Mouse (Mus musculus) neural tube, embryonic 13.5 days (tissue): ENCODE results near the gene Rbfox3. TPM values are rescaled to one million over a fixed set of nuclear protein-coding genes. Genes with fewer than 3 reads are reported as not detected.

ENCODE experiments used
- ATAC-seq: fragments of 200-750 bp; cut with Nextera tagmentation; 2 replicates; pipeline ENCODE4 v1.8.0; 2017; ENCODE audit warnings: low read depth, mild to moderate bottlenecking, moderate TSS enrichment, moderate library complexity
- H3K27ac ChIP-seq: fragments of 300-500 bp; sonication (generic); replicated peaks from 2 replicates; pipeline ENCODE4 v1.5.1; 2015; ENCODE audit warnings: moderate library complexity, mild to moderate bottlenecking, inconsistent platforms
- H3K27me3 ChIP-seq: fragments of 300-500 bp; sonication (generic); 2 replicates; pipeline ENCODE4 v1.6.1; 2015; ENCODE audit warnings: mild to moderate bottlenecking, inconsistent platforms
- H3K36me3 ChIP-seq: fragments of 300-500 bp; sonication (generic); 2 replicates; pipeline ENCODE4 v1.6.1; 2015; ENCODE audit warnings: mild to moderate bottlenecking, inconsistent platforms
- H3K4me1 ChIP-seq: fragments of 300-500 bp; sonication (generic); replicated peaks from 2 replicates; pipeline ENCODE4 v1.6.1; 2015; ENCODE audit warnings: inconsistent platforms
- H3K4me2 ChIP-seq: fragments of 300-500 bp; sonication (generic); 2 replicates; pipeline ENCODE4 v1.6.1; 2015; ENCODE audit warnings: inconsistent platforms, mild to moderate bottlenecking, moderate library complexity
- H3K4me3 ChIP-seq: fragments of 300-500 bp; sonication (generic); 2 replicates; pipeline ENCODE4 v1.5.1; 2015; ENCODE audit warnings: mild to moderate bottlenecking, inconsistent platforms
- H3K9ac ChIP-seq: fragments of 300-500 bp; sonication (generic); 2 replicates; pipeline ENCODE4 v1.6.1; 2015; ENCODE audit warnings: moderate library complexity, mild to moderate bottlenecking, inconsistent platforms
- H3K9me3 ChIP-seq: fragments of 300-500 bp; sonication (generic); 2 replicates; pipeline ENCODE4 v1.6.1; 2016; ENCODE audit warnings: inconsistent platforms
- WGBS: fragments of 180-500 bp; shearing (Covaris S2); methylation state at CpG from one replicate; pipeline ENCODE4 v1.1.7; 2015; 5-methylcytosine and 5-hydroxymethylcytosine counted together
- polyA plus RNA-seq: library from polyadenylated mRNA; unstranded; fragments of >200 nt; fragmentation: Nextera tagmentation; extraction: Ambion mirVana; gene quantifications from 2 replicates; pipeline ENCODE4 v1.2.1, GENCODE M21; 2015

Gene Rbfox3
- polyA plus RNA-seq, 1 experiment from 2014 or later, result 71.2 TPM

GRCm38 (mm10) chr11:118502990-118503389, 408.4 kb downstream of the Rbfox3 start:
- WGBS, result 64% methylated on average over 6 of the region's 6 CpGs

GRCm38 (mm10) chr11:118496066-118496689, 415.2 kb downstream of the Rbfox3 start:
- Histone ChIP-seq H3K36me3 (peaks cover 25% of the 10 kb centered on the region), H3K4me3 (no peak overlapping the region), H3K4me2 (no peak overlapping the region), H3K9me3 (no peaks in the 10 kb centered on the region), H3K27me3 (no peaks in the 10 kb centered on the region), H3K4me1 (peaks cover 38% of the 10 kb centered on the region), H3K9ac (no peak overlapping the region), H3K27ac (no peak overlapping the region)
- WGBS, result 37% methylated on average over 20 of the region's 20 CpGs
- ATAC-seq, result no peak

More at GRCm38 (mm10) chr11:118502990-118503389, 408.4 kb downstream of the Rbfox3 start:
- no peak overlapping the region for H3K4me2 ChIP-seq
- ATAC-seq, result no peak
- peaks cover 35% of the 10 kb centered on the region for H3K36me3 ChIP-seq
- 0 out of 2 replicates have a peak overlapping the region, but pooled peaks have one; percentile 34 for H3K9ac ChIP-seq
- H3K4me3 ChIP-seq, result no peak overlapping the region
- H3K4me1 ChIP-seq, result peaks cover 17% of the 10 kb centered on the region
- H3K9me3 ChIP-seq, result no peaks in the 10 kb centered on the region
- H3K27me3 ChIP-seq, result peaks cover 14% of the 10 kb centered on the region
- no peak overlapping the region for H3K27ac ChIP-seq

GRCm38 (mm10) chr11:118495065-118495464, 416.3 kb downstream of the Rbfox3 start:
- H3K4me2 ChIP-seq, result no peak overlapping the region
- H3K9me3 ChIP-seq, result no peaks in the 10 kb centered on the region
- WGBS, result 59% methylated on average over 5 of the region's 5 CpGs
- peaks cover 19% of the 10 kb centered on the region for H3K36me3 ChIP-seq
- ATAC-seq, result no peak
- no peak overlapping the region for H3K27ac ChIP-seq
- peaks cover 48% of the 10 kb centered on the region for H3K4me1 ChIP-seq
- no peak overlapping the region for H3K9ac ChIP-seq
- H3K4me3 ChIP-seq, result no peak overlapping the region
- H3K27me3 ChIP-seq, result no peaks in the 10 kb centered on the region

DNA sequence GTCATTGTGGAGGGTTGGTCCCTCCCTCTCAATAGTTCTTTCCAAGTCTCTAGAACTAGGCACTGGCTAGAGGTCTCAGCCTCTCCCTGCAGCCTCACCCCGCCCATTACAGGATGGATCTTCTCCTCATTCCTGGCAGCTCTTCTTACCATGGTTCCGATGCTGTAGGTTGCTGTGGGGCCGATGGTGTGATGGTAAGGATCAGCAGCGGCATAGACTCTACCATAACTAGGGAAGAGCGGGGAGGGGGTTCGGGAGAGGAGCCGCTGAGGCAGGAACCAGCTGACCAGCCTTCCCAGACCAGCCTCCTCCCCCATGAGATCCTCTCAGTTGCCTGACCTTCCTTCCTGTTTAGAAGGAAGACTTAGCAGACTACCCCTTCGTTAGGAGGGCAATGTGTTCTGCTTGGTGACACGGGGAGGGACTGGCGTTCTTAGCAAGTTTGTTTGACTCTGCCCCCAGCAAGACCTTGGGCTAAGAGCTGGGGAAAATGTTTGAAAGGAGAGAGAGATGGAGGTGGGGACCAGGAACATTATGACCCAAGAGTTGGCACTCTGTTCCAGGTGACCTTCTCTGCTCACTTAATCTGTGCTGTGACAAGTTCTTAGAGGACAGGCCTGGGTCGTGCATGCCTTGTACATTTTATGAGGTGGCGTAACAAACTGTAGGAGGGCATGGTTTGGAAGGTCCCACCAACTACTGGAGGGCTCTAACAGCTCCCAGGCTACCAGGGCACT, 417.2 kb downstream of the Rbfox3 start:
- no peak overlapping the region for H3K9ac ChIP-seq
- H3K4me2 ChIP-seq, result no peak overlapping the region
- no peak overlapping the region for H3K4me3 ChIP-seq
- H3K27ac ChIP-seq, result 0 out of 2 replicates have a peak overlapping the region, but pooled peaks have one; percentile 79
- ATAC-seq, result no peak
- peaks cover 57% of the 10 kb centered on the region for H3K4me1 ChIP-seq
- H3K36me3 ChIP-seq, result peaks cover 12% of the 10 kb centered on the region
- 84% methylated on average over 12 of the region's 12 CpGs for WGBS
- H3K27me3 ChIP-seq, result no peaks in the 10 kb centered on the region
- H3K9me3 ChIP-seq, result no peaks in the 10 kb centered on the region

DNA sequence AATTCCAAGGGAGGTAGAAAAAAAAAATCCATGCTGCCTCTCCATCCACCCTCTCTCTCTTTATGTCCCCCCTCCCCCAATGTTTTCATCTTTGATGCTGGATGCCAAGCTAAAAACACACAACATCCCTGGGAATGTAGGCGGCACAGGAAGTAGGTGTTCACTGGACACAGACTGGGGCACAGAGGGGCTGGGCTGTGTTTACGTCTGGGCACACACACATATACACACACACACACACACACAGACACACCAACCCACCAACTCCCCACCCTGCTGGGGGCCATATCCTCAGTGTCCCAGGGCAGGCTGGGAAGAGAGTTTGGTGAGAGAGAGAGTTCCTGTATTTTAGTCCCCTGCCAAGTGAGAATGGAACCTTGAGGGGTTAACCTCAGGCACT, 417.9 kb downstream of the Rbfox3 start:
- H3K4me3 ChIP-seq, result no peak overlapping the region
- no peak overlapping the region for H3K9ac ChIP-seq
- no peak for ATAC-seq
- peak overlapping the region; percentile 79; the same call in 1 of the 2 replicates for H3K27ac ChIP-seq
- peaks cover 12% of the 10 kb centered on the region for H3K36me3 ChIP-seq
- no peaks in the 10 kb centered on the region for H3K9me3 ChIP-seq
- H3K4me1 ChIP-seq, result peaks cover 64% of the 10 kb centered on the region
- WGBS, result 78% methylated on average over 2 of the region's 2 CpGs
- no peaks in the 10 kb centered on the region for H3K27me3 ChIP-seq
- no peak overlapping the region for H3K4me2 ChIP-seq

DNA sequence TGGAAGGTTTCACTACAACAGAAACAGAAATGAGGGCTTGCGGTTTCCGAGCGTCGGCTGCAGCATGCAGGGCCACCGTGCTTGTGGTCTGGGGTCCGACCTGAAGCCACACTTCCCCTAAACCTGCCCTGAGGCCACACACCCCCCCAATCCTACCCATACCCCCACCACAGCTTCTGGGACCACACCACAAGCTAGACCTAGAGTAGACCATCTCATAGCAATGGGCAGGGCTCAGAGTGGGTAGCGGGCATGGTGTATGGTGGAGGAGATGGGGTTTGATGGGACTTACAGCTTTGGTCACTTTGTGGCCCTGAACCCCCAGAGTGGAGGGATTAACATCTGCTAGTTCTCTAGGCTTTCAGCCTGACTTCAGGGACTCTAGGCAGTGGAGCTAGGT, 420.2 kb downstream of the Rbfox3 start:
- Histone ChIP-seq H3K36me3 (peaks cover 21% of the 10 kb centered on the region), H3K4me2 (no peak overlapping the region), H3K27me3 (no peaks in the 10 kb centered on the region), H3K9me3 (no peaks in the 10 kb centered on the region), H3K4me1 (peaks cover 68% of the 10 kb centered on the region), H3K4me3 (no peak overlapping the region), H3K27ac (no peak overlapping the region), H3K9ac (no peak overlapping the region)
- ATAC-seq, result no peak
- WGBS, result 85% methylated on average over 7 of the region's 7 CpGs

- H3K27ac ChIP-seq, result peak overlapping the region; percentile 90
- WGBS, result 20% methylated on average over 22 of the region's 22 CpGs
- peak overlapping the region; percentile 47 for H3K9ac ChIP-seq
These were observed 420.7 kb downstream of the Rbfox3 start for GRCm38 (mm10) chr11:118490566-118491218.

DNA sequence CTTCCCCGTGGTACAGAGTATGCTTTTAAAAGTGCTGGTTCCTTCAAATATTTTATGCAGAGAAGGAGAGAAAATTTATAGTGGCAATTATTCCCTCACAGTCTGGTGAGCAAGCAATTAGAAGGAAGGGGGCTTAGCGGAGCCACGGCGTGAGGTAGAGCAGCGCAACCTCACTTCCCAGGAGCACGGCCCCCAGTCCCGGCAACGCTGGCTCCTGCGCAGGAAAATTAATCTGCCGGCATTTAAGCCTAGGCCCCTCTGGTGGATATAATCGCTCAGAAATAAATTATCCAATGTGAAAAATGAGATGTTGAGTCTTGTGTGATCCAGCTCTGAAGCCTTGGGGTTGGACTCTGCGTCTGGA, 422.5 kb downstream of the Rbfox3 start:
- Histone ChIP-seq H3K9me3 (no peaks in the 10 kb centered on the region), H3K27ac (peak overlapping the region; percentile 90), H3K9ac (peak overlapping the region; percentile 47; the same call in 1 of the 2 replicates), H3K36me3 (peaks cover 23% of the 10 kb centered on the region), H3K4me3 (no peak overlapping the region), H3K4me2 (peak overlapping the region; percentile 11; the same call in 1 of the 2 replicates), H3K27me3 (no peaks in the 10 kb centered on the region), H3K4me1 (peaks cover 57% of the 10 kb centered on the region)
- 35% methylated on average over 12 of the region's 12 CpGs for WGBS
- peak; percentile 60 for ATAC-seq

More at GRCm38 (mm10) chr11:118490566-118491218, 420.7 kb downstream of the Rbfox3 start:
- peaks cover 62% of the 10 kb centered on the region for H3K4me1 ChIP-seq
- 0 out of 2 replicates have a peak, but pooled peaks have one; percentile 10 for ATAC-seq
- H3K4me2 ChIP-seq, result 0 out of 2 replicates have a peak overlapping the region, but pooled peaks have one; percentile 20
- no peaks in the 10 kb centered on the region for H3K9me3 ChIP-seq
- H3K36me3 ChIP-seq, result peaks cover 21% of the 10 kb centered on the region
- H3K27me3 ChIP-seq, result no peaks in the 10 kb centered on the region
- H3K4me3 ChIP-seq, result no peak overlapping the region

DNA sequence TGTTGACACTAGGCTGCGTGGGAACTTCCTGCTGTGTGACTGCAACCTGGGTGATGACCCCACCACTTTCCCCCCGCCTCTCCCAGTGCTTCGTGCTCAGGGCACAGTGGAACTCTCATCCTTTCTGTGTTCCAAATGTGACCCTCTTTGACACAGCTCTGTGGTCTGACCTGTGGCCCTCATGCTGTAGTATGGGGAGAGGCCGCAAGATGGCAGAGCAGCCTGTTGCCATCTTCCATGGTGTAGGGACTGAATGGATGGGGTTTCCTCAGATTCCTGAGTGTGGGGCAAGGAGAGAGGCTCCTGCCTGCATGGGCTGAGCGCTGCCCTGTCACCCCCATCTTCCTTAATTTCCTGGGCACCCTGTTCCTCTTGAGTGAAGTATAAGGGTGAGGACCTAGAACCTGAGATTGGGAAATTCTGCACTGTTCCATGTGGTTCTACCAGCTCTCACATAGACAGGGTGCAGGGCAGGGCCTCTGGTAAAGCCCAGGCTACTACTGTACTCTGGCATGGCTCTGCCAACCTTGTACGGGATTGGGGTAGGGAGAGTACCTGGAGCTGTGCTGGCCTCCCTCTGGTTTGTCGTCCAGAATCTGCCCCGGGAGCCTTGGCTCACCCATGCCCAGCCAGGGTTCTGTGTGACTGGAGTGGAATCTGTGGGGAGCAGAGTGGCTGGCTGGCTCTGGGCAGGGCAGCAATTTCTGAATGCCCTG, 423.0 kb downstream of the Rbfox3 start:
- H3K9me3 ChIP-seq, result no peaks in the 10 kb centered on the region
- no peak overlapping the region for H3K4me2 ChIP-seq
- H3K4me1 ChIP-seq, result peaks cover 51% of the 10 kb centered on the region
- no peak overlapping the region for H3K4me3 ChIP-seq
- H3K36me3 ChIP-seq, result peaks cover 27% of the 10 kb centered on the region
- peak; percentile 37; the same call in 1 of the 2 replicates for ATAC-seq
- peak overlapping the region; percentile 27; the same call in 1 of the 2 replicates for H3K9ac ChIP-seq
- peak overlapping the region; percentile 90 for H3K27ac ChIP-seq
- WGBS, result 68% methylated on average over 8 of the region's 8 CpGs
- no peaks in the 10 kb centered on the region for H3K27me3 ChIP-seq

GRCm38 (mm10) chr11:118486881-118487772, 424.3 kb downstream of the Rbfox3 start:
- WGBS, result 90% methylated on average over 29 of the region's 29 CpGs
- no peaks in the 10 kb centered on the region for H3K9me3 ChIP-seq
- no peak overlapping the region for H3K4me3 ChIP-seq
- peaks cover 44% of the 10 kb centered on the region for H3K4me1 ChIP-seq
- no peak overlapping the region for H3K9ac ChIP-seq
- H3K4me2 ChIP-seq, result no peak overlapping the region
- H3K27ac ChIP-seq, result peak overlapping the region; percentile 90
- no peaks in the 10 kb centered on the region for H3K27me3 ChIP-seq
- H3K36me3 ChIP-seq, result peaks cover 29% of the 10 kb centered on the region
- ATAC-seq, result no peak

DNA sequence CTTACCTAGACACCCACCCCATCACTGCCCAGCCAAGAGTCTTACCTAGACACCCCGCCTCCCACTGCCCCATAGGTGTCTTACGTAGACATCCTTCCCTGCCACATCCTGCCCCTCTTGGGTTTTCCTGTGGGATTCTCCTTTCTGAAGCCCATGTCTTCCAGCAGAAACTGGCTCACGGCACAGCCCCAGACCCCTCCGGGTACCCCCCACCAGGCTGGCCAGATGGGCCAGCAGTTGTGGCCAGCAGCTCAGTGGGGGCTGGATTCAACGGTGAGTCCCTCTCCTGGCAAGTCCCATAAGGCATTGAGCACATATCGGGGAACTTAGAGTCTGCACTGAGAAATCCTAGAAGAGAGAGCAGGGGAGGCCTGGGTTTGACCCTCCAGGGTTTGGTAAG, 425.1 kb downstream of the Rbfox3 start:
- Histone ChIP-seq H3K36me3 (peaks cover 26% of the 10 kb centered on the region), H3K4me3 (no peak overlapping the region), H3K4me1 (peaks cover 42% of the 10 kb centered on the region), H3K27ac (no peak overlapping the region), H3K9me3 (no peaks in the 10 kb centered on the region), H3K9ac (no peak overlapping the region), H3K4me2 (no peak overlapping the region), H3K27me3 (no peaks in the 10 kb centered on the region)
- ATAC-seq, result no peak
- WGBS, result 78% methylated on average over 6 of the region's 6 CpGs
